Mouse (Mus musculus) thymus, adult 2 months (tissue): ENCODE data around the gene Scarb1.

ENCODE experiments used
- CTCF ChIP-seq: fragments of 200-500 bp; IDR thresholded peaks from 2 replicates; pipeline ENCODE4 v1.5.1; 2012; ENCODE audit warnings: mild to moderate bottlenecking, control low read depth, low read length, moderate library complexity, borderline replicate concordance; ENCODE audit not compliant: control insufficient read depth, poor library complexity, insufficient read depth; ENCODE audit errors: extremely low read depth
- POLR2A ChIP-seq: fragments of 200-500 bp; IDR thresholded peaks from 2 replicates; pipeline ENCODE4 v1.6.1; 2012; ENCODE audit warnings: mild to moderate bottlenecking, low read length, control low read depth, moderate library complexity; ENCODE audit not compliant: control insufficient read depth, poor library complexity, insufficient read depth; ENCODE audit errors: extremely low read depth

- TF ChIP-seq CTCF (no peak), POLR2A (no peak)
These were observed 7.2 kb upstream of the Scarb1 start for GRCm38 (mm10) chr5:125348067-125348466.
